Mouse (Mus musculus) liver, adult 2 months (tissue): ENCODE measurements around the gene Vps13d. TPM values are rescaled to one million over a fixed set of nuclear protein-coding genes. Genes with fewer than 3 reads are reported as not detected.
A peak's percentile ranks its signal among the peaks of the same experiment; 100 is the strongest.

Experiments used
- DNase-seq: peaks from one replicate; pipeline ENCODE4 v3.0.0-alpha.2; 2011; ENCODE audit warnings: low read depth, low spot score; ENCODE audit errors: extremely low read depth
- H3K27ac ChIP-seq: fragments of 200-500 bp; replicated peaks from 2 replicates; pipeline ENCODE4 v1.5.1; 2012; ENCODE audit warnings: low read depth, mild to moderate bottlenecking, control low read depth, inconsistent platforms, low read length; ENCODE audit not compliant: insufficient read depth
- H3K27me3 ChIP-seq: fragments of 200-500 bp; 2 replicates; pipeline ENCODE4 v1.6.1; 2012; ENCODE audit warnings: mild to moderate bottlenecking, moderate library complexity, low read length, inconsistent platforms; ENCODE audit not compliant: control insufficient read depth, insufficient read depth
- H3K36me3 ChIP-seq: fragments of 200-500 bp; 2 replicates; pipeline ENCODE4 v1.6.1; 2012; ENCODE audit warnings: low read length, inconsistent platforms; ENCODE audit not compliant: control insufficient read depth, insufficient read depth
- H3K4me1 ChIP-seq: fragments of 200-500 bp; 2 replicates; pipeline ENCODE4 v1.6.1; 2011; ENCODE audit warnings: low read length; ENCODE audit not compliant: control insufficient read depth, insufficient read depth
- H3K4me3 ChIP-seq: fragments of 200-500 bp; 2 replicates; pipeline ENCODE4 v1.5.1; 2011; ENCODE audit warnings: low read depth, mild to moderate bottlenecking, control low read depth, low read length, moderate library complexity; ENCODE audit not compliant: insufficient read depth
- H3K79me2 ChIP-seq: fragments of 200-500 bp; 2 replicates; pipeline ENCODE4 v1.6.1; 2012; ENCODE audit warnings: inconsistent platforms, mild to moderate bottlenecking, low read length, moderate library complexity; ENCODE audit not compliant: control insufficient read depth, insufficient read depth
- H3K9ac ChIP-seq: fragments of 200-500 bp; 2 replicates; pipeline ENCODE4 v1.6.1; 2012; ENCODE audit warnings: low read depth, mild to moderate bottlenecking, control low read depth, inconsistent platforms, low read length
- CTCF ChIP-seq: fragments of 200-500 bp; IDR thresholded peaks from 2 replicates; pipeline ENCODE4 v1.5.1; 2011; ENCODE audit warnings: low read depth, low read length, control low read depth
- POLR2A ChIP-seq: fragments of 200-500 bp; IDR thresholded peaks from 2 replicates; pipeline ENCODE4 v1.6.1; 2011; ENCODE audit warnings: low read length, control low read depth; ENCODE audit not compliant: insufficient read depth; ENCODE audit errors: extremely low read depth
- WGBS: fragments of 180-500 bp; shearing (Covaris S2); methylation state at CpG from one replicate; pipeline ENCODE4 v1.1.7; 2018; 5-methylcytosine and 5-hydroxymethylcytosine counted together
- polyA plus RNA-seq: library from polyadenylated mRNA; depleted of rRNA; stranded (reverse); fragments of >200 nt; gene quantifications from 2 replicates; pipeline ENCODE4 v1.2.3, GENCODE M21; 2012
- total RNA-seq: library from RNA; depleted of rRNA; stranded (reverse); fragments of >200 nt; gene quantifications from 2 replicates; pipeline ENCODE4 v1.2.3, GENCODE M21; 2014

Gene Vps13d
- total and polyA plus RNA-seq, 2 experiments, result 11.6 to 32.4 TPM

DNA sequence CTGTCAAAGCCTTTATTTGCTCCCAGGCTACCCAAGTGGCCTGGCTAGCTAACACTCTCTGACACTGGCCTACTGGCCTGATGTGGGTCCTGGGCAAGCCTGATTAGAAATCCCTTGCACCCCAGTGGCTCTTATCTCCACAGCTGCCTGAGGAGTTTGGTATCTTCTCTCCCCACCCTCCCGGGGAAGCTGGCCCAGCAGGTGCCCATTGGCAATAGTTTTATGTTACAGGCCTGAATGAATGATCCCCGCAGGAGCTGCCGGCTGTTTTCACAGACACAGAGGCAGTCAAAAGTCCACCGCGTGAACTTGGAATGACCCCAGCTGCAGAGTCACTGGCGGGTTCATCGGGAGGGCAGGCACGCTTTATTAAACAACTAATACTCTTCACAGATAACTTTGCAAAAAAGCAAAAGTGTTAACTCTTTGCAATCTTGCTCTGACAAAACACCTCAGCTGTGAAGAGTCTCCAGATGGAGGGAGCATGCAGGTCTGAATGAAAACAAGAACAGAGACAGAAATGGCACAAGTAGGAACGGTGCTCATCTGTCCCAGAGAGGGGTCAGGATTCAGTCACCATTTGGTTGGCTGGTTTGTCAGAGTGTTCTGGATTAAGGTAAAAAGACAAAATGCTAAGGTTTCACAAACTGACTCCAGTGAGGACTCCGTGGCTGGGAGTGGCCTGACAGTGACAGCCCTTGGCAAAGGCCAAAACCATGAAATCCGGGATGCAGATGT lies 160.1 kb downstream of the Vps13d start:
- DNase-seq, result peak; percentile 91
- H3K4me3 ChIP-seq, result no peak overlapping the region

DNA sequence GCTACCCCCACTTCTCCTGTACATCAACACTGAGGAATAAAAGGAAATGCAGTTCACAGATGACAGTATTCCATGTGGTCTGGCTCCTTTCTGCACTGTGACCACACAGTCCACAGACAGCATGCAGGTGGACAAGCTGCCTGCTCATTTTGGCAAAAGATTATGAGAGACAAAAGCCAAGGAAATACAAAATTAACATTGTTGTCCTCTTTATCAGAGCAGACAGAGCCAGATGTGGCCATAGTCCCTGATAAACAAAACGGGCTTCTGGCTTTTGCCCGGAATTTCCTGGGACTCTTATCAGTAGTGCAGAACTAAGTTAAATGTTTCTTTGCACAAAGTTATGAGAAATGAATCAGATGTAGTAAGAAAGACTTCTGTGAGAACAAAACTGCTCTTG lies 161.4 kb downstream of the Vps13d start:
- TF ChIP-seq POLR2A (no peak), CTCF (no peak)
- Histone ChIP-seq H3K79me2 (peaks cover 9% of the 10 kb centered on the region; the same call in 1 of the 2 replicates), H3K27ac (no peak overlapping the region), H3K4me3 (no peak overlapping the region), H3K4me1 (peaks cover 19% of the 10 kb centered on the region), H3K36me3 (peaks cover 4% of the 10 kb centered on the region; the same call in 1 of the 2 replicates), H3K27me3 (no peaks in the 10 kb centered on the region), H3K9ac (0 out of 2 replicates have a peak overlapping the region, but pooled peaks have one; percentile 16)
- 9% methylated on average over 2 of the region's 2 CpGs for WGBS
- no peak for DNase-seq

More for the DNA sequence above, 160.1 kb downstream of the Vps13d start:
- H3K9ac ChIP-seq, result no peak overlapping the region
- H3K36me3 ChIP-seq, result peaks cover 15% of the 10 kb centered on the region
- no peaks in the 10 kb centered on the region for H3K27me3 ChIP-seq
- H3K79me2 ChIP-seq, result peaks cover 9% of the 10 kb centered on the region; the same call in 1 of the 2 replicates
- TF ChIP-seq POLR2A (no peak), CTCF (no peak)
- peak overlapping the region; percentile 36 for H3K27ac ChIP-seq
- WGBS, result 8% methylated on average over 11 of the region's 11 CpGs
- H3K4me1 ChIP-seq, result peaks cover 19% of the 10 kb centered on the region

GRCm38 (mm10) chr4:145032637-145033036 lies 162.2 kb downstream of the Vps13d start:
- H3K4me3 ChIP-seq, result no peak overlapping the region
- TF ChIP-seq POLR2A (no peak), CTCF (no peak)

GRCm38 (mm10) chr4:145031510-145031909 lies 163.3 kb downstream of the Vps13d start:
- TF ChIP-seq CTCF (no peak), POLR2A (no peak)
- no peak overlapping the region for H3K27ac ChIP-seq

More at GRCm38 (mm10) chr4:145032637-145033036, 162.2 kb downstream of the Vps13d start:
- Histone ChIP-seq H3K79me2 (peaks cover 9% of the 10 kb centered on the region; the same call in 1 of the 2 replicates), H3K27ac (no peak overlapping the region), H3K36me3 (peaks cover 4% of the 10 kb centered on the region; the same call in 1 of the 2 replicates), H3K4me1 (peaks cover 21% of the 10 kb centered on the region), H3K27me3 (no peaks in the 10 kb centered on the region), H3K9ac (no peak overlapping the region)
- DNase-seq, result no peak
- WGBS, result 85% methylated on average over 2 of the region's 2 CpGs

DNA sequence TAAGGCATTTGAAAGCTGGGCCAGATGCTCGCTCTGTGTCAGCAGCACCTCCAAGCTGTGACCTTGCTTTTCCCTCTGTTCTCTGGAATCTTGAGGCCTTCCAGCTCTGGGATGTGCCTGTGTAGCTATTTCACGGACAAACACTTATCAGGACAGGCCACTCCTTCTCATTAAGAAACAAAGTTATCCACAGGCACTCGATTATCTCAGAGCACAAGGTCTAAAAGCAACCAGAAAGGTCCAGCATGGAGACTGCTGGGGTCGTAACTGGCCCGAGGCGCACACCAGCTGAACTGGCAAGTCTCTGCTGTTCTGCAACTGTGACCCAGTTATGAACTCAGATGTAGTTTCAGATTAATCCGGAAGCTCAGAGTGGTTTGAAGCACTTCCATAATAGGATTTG lies 168.4 kb downstream of the Vps13d start:
- Histone ChIP-seq H3K27ac (peak overlapping the region; percentile 13), H3K36me3 (peaks cover 2% of the 10 kb centered on the region; the same call in 1 of the 2 replicates), H3K4me3 (no peak overlapping the region), H3K79me2 (peaks cover 2% of the 10 kb centered on the region; the same call in 1 of the 2 replicates), H3K9ac (no peak overlapping the region), H3K4me1 (peaks cover 32% of the 10 kb centered on the region), H3K27me3 (no peaks in the 10 kb centered on the region)
- WGBS, result 8% methylated on average over 7 of the region's 7 CpGs
- DNase-seq, result peak; percentile 61
- no peak for TF ChIP-seq POLR2A
- TF ChIP-seq CTCF, result no peak

More at GRCm38 (mm10) chr4:145031510-145031909, 163.3 kb downstream of the Vps13d start:
- H3K36me3 ChIP-seq, result peaks cover 4% of the 10 kb centered on the region; the same call in 1 of the 2 replicates
- no peak overlapping the region for H3K9ac ChIP-seq
- DNase-seq, result no peak
- 86% methylated on average over 4 of the region's 4 CpGs for WGBS
- peaks cover 29% of the 10 kb centered on the region for H3K4me1 ChIP-seq
- H3K79me2 ChIP-seq, result peaks cover 9% of the 10 kb centered on the region; the same call in 1 of the 2 replicates
- no peaks in the 10 kb centered on the region for H3K27me3 ChIP-seq
- H3K4me3 ChIP-seq, result no peak overlapping the region

- WGBS, result 18% methylated on average over 7 of the region's 7 CpGs
- peaks cover 32% of the 10 kb centered on the region for H3K4me1 ChIP-seq
- H3K36me3 ChIP-seq, result no peaks in the 10 kb centered on the region; the same call in 1 of the 2 replicates
- TF ChIP-seq POLR2A (no peak), CTCF (no peak)
- DNase-seq, result peak; percentile 92
- H3K4me3 ChIP-seq, result no peak overlapping the region
- H3K27ac ChIP-seq, result peak overlapping the region; percentile 29
- H3K79me2 ChIP-seq, result no peaks in the 10 kb centered on the region; the same call in 1 of the 2 replicates
- no peaks in the 10 kb centered on the region for H3K27me3 ChIP-seq
- H3K9ac ChIP-seq, result no peak overlapping the region
Observed at GRCm38 (mm10) chr4:145025409-145025762, 169.4 kb downstream of the Vps13d start.
